Mouse (Mus musculus) ES-E14 (cell line): ENCODE results near the gene Olfr969. TPM values are rescaled to one million over a fixed set of nuclear protein-coding genes. Genes with fewer than 3 reads are reported as not detected.
"Not testable (repeated sequence)": the region's sequence is repeated elsewhere in the genome, so short reads cannot be mapped to it uniquely, and the experiment has no call there.

Experiments used
- DNase-seq: peaks from one replicate; pipeline ENCODE4 v3.0.0-alpha.2; 2013; ENCODE audit warnings: low read depth, low spot score
- H3K27ac ChIP-seq: 2 replicates; pipeline ENCODE4 v1.5.1; 2012; ENCODE audit warnings: low read depth, mild to moderate bottlenecking, low read length, moderate library complexity, mixed read lengths; ENCODE audit not compliant: poor library complexity, insufficient read depth, severe bottlenecking
- H3K36me3 ChIP-seq: 2 replicates; pipeline ENCODE4 v1.6.1; 2012; ENCODE audit warnings: mild to moderate bottlenecking, low read length, moderate library complexity, mixed read lengths; ENCODE audit not compliant: control insufficient read depth, poor library complexity, insufficient read depth, severe bottlenecking
- H3K4me1 ChIP-seq, 2 experiments: fragments of 150-350 bp in 1 of 2; sonication (generic) in 1 of 2; 2 replicates each; pipeline ENCODE4 v1.6.1; 2012; ENCODE audit warnings: low read length in 2 of 2, mild to moderate bottlenecking in 1 of 2, mixed read lengths in 1 of 2; ENCODE audit not compliant: control insufficient read depth in 2 of 2, insufficient read depth in 2 of 2, poor library complexity in 1 of 2
- H3K4me3 ChIP-seq, 2 experiments: fragments of 150-350 bp in 1 of 2; sonication (generic) in 1 of 2; 2 replicates each; pipeline ENCODE4 v1.5.1; 2012; ENCODE audit warnings: low read length in 2 of 2, low read depth in 1 of 2, mild to moderate bottlenecking in 1 of 2, mixed read lengths in 1 of 2; ENCODE audit not compliant: insufficient read depth in 1 of 2, poor library complexity in 1 of 2, severe bottlenecking in 1 of 2
- H3K9ac ChIP-seq: 2 replicates; pipeline ENCODE4 v1.6.1; 2012; ENCODE audit warnings: low read depth, mild to moderate bottlenecking, low read length, mixed read lengths; ENCODE audit not compliant: poor library complexity, insufficient read depth, severe bottlenecking
- H3K9me3 ChIP-seq: fragments of 150-350 bp; sonication (generic); 2 replicates; pipeline ENCODE4 v1.6.1; 2012; ENCODE audit warnings: low read depth, mild to moderate bottlenecking, low read length; ENCODE audit not compliant: control insufficient read depth, insufficient read depth
- CHD2 ChIP-seq: IDR thresholded peaks from 2 replicates; pipeline ENCODE4 v1.6.1; 2014; ENCODE audit warnings: mild to moderate bottlenecking, low read depth, low read length, inconsistent platforms
- HCFC1 ChIP-seq: IDR thresholded peaks from 2 replicates; pipeline ENCODE4 v1.6.1; 2012; ENCODE audit warnings: low read length, inconsistent platforms, borderline replicate concordance; ENCODE audit not compliant: insufficient read depth
- MAFK ChIP-seq: IDR thresholded peaks from 2 replicates; pipeline ENCODE4 v1.6.1; 2014; ENCODE audit warnings: mild to moderate bottlenecking, low read depth, low read length, inconsistent platforms; ENCODE audit not compliant: insufficient read depth
- ZC3H11A ChIP-seq: IDR thresholded peaks from 2 replicates; pipeline ENCODE4 v1.6.1; 2012; ENCODE audit warnings: low read depth, mild to moderate bottlenecking, inconsistent platforms, low read length, borderline replicate concordance
- ZNF384 ChIP-seq: IDR thresholded peaks from 2 replicates; pipeline ENCODE4 v1.6.1; 2012; ENCODE audit warnings: low read depth, low read length, inconsistent platforms
- in situ Hi-C, 2 experiments: fragments of 600-800 bp; cut with MboI; formaldehyde crosslinking; loops; one replicate each; pipeline ENCODE4 v1.15.1; 2025; ENCODE audit warnings: low sequenced_read_pairs in 2 of 2, inconsistent platforms in 1 of 2; ENCODE audit not compliant: unreplicated experiment in 2 of 2
- total RNA-seq: library from RNA; depleted of rRNA; stranded (reverse); fragments of 300-350 nt; gene quantifications from 2 replicates; pipeline ENCODE4 v1.2.3, GENCODE M21; 2012; rRNA removed

Gene Olfr969
- not detected in 2 replicates for total RNA-seq

GRCm38 (mm10) chr9:39790558-39790957, at the start of gene Olfr969:
TSS of gene Olfr969 (plus strand) at chr9:39790945.
- Histone ChIP-seq H3K4me3 (no peak within 1 kb of the TSS), H3K9me3 (no peaks in the 10 kb centered on the region), H3K27ac (no peak within 1 kb of the TSS), H3K36me3 (no peaks in the 10 kb centered on the region), H3K4me1 (no peaks in the 10 kb centered on the region), H3K9ac (no peak within 1 kb of the TSS)
- in situ Hi-C loops, result no loop called here
- TF ChIP-seq MAFK (no peak), ZC3H11A (no peak), HCFC1 (no peak), CHD2 (no peak), ZNF384 (no peak)
- no peak for DNase-seq

GRCm38 (mm10) chr9:39745949-39746348, 44.8 kb upstream of the Olfr969 start, which contains the start of gene Olfr967:
TSS of gene Olfr967 (plus strand) at chr9:39746249.
- no peak within 1 kb of the TSS for H3K27ac ChIP-seq
- no peaks in the 10 kb centered on the region for H3K4me1 ChIP-seq
- in situ Hi-C loops, result no loop called here
- DNase-seq, result no peak
- no peaks in the 10 kb centered on the region for H3K9me3 ChIP-seq
- no peak for TF ChIP-seq CHD2
- TF ChIP-seq ZC3H11A, result no peak
- no peak for TF ChIP-seq MAFK
- no peak for TF ChIP-seq ZNF384
- no peak within 1 kb of the TSS for H3K4me3 ChIP-seq
- H3K36me3 ChIP-seq, result no peaks in the 10 kb centered on the region
- no peak within 1 kb of the TSS for H3K9ac ChIP-seq

GRCm38 (mm10) chr9:39746428-39746827, 44.3 kb upstream of the Olfr969 start:
- H3K9ac ChIP-seq, result no peak overlapping the region
- H3K4me3 ChIP-seq, result no peak overlapping the region
- no peaks in the 10 kb centered on the region for H3K9me3 ChIP-seq
- no peaks in the 10 kb centered on the region for H3K4me1 ChIP-seq
- no peak for TF ChIP-seq MAFK
- TF ChIP-seq ZC3H11A, result no peak
- TF ChIP-seq ZNF384, result no peak
- no peak for TF ChIP-seq CHD2
- no peak for TF ChIP-seq HCFC1
- H3K27ac ChIP-seq, result no peak overlapping the region
- no peaks in the 10 kb centered on the region for H3K36me3 ChIP-seq
- DNase-seq, result no peak
- in situ Hi-C loops, result no loop called here

- no peak for TF ChIP-seq ZC3H11A
- Histone ChIP-seq H3K4me3 (no peak within 1 kb of the TSS), H3K9ac (no peak within 1 kb of the TSS), H3K27ac (no peak within 1 kb of the TSS), H3K9me3 (no peaks in the 10 kb centered on the region), H3K4me1 (no peaks in the 10 kb centered on the region), H3K36me3 (no peaks in the 10 kb centered on the region)
- no peak for DNase-seq
- in situ Hi-C loops, result no loop called here
Observed at GRCm38 (mm10) chr9:39783153-39783552, 7.6 kb upstream of the Olfr969 start, which contains the start of gene Olfr968. TSS of gene Olfr968 (minus strand) at chr9:39783253.

GRCm38 (mm10) chr9:39808560-39808959, 17.8 kb downstream of the Olfr969 start, which contains the start of gene Olfr970:
TSS of gene Olfr970 (plus strand) at chr9:39808860.
- Histone ChIP-seq H3K4me1 (no peaks in the 10 kb centered on the region), H3K27ac (no peak within 1 kb of the TSS), H3K36me3 (no peaks in the 10 kb centered on the region), H3K9ac (no peak within 1 kb of the TSS), H3K4me3 (no peak within 1 kb of the TSS), H3K9me3 (no peaks in the 10 kb centered on the region)
- in situ Hi-C loops, result no loop called here
- DNase-seq, result no peak
- TF ChIP-seq MAFK, result no peak
- no peak for TF ChIP-seq ZC3H11A
- no peak for TF ChIP-seq HCFC1
- no peak for TF ChIP-seq ZNF384
- no peak for TF ChIP-seq CHD2

GRCm38 (mm10) chr9:39836576-39836975, 45.8 kb downstream of the Olfr969 start, which contains the start of gene Olfr971:
TSS of gene Olfr971 (plus strand) at chr9:39836876.
- H3K4me3 ChIP-seq, H3K36me3 ChIP-seq, H3K4me1 ChIP-seq, in situ Hi-C loops, H3K27ac ChIP-seq, H3K9ac ChIP-seq, H3K9me3 ChIP-seq, DNase-seq: not testable (repeated sequence)
